Mouse (Mus musculus) limb, embryonic 11.5 days (tissue): ENCODE measurements around the gene Gm20518. TPM values are rescaled to one million over a fixed set of nuclear protein-coding genes. Genes with fewer than 3 reads are reported as not detected.

Experiments used
- ATAC-seq: fragments of 200-750 bp; cut with Nextera tagmentation; 2 replicates; pipeline ENCODE4 v1.8.0; 2017; ENCODE audit warnings: low read depth; ENCODE audit not compliant: insufficient number of reproducible peaks, low FRiP score, low TSS enrichment
- DNase-seq: peaks from one replicate; pipeline ENCODE4 v3.0.0-alpha.2; 2015; ENCODE audit warnings: low spot score
- H3K27ac ChIP-seq: fragments of 300-500 bp; sonication (generic); replicated peaks from 2 replicates; pipeline ENCODE4 v1.5.1; 2014; ENCODE audit warnings: low read depth, mild to moderate bottlenecking, low read length
- H3K27me3 ChIP-seq: fragments of 300-500 bp; sonication (generic); 2 replicates; pipeline ENCODE4 v1.6.1; 2014; ENCODE audit warnings: mild to moderate bottlenecking, low read length, mixed read lengths; ENCODE audit not compliant: control insufficient read depth, insufficient read depth
- H3K36me3 ChIP-seq: fragments of 300-500 bp; sonication (generic); 2 replicates; pipeline ENCODE4 v1.6.1; 2014; ENCODE audit warnings: mild to moderate bottlenecking, low read length, moderate library complexity, mixed read lengths; ENCODE audit not compliant: control insufficient read depth, insufficient read depth
- H3K4me1 ChIP-seq: fragments of 300-500 bp; sonication (generic); 2 replicates; pipeline ENCODE4 v1.6.1; 2014; ENCODE audit warnings: low read length, mixed read lengths; ENCODE audit not compliant: control insufficient read depth, insufficient read depth
- H3K4me2 ChIP-seq: fragments of 300-500 bp; sonication (generic); 2 replicates; pipeline ENCODE4 v1.6.1; 2014; ENCODE audit warnings: low read depth, mild to moderate bottlenecking, moderate library complexity; ENCODE audit not compliant: severe bottlenecking
- H3K4me3 ChIP-seq: fragments of 300-500 bp; sonication (generic); 2 replicates; pipeline ENCODE4 v1.5.1; 2014; ENCODE audit warnings: low read depth, low read length
- H3K9ac ChIP-seq: fragments of 300-500 bp; sonication (generic); 2 replicates; pipeline ENCODE4 v1.6.1; 2014; ENCODE audit warnings: mild to moderate bottlenecking, low read length
- H3K9me3 ChIP-seq: fragments of 300-500 bp; sonication (generic); 2 replicates; pipeline ENCODE4 v1.6.1; 2016; ENCODE audit warnings: low read length; ENCODE audit not compliant: control insufficient read depth
- WGBS: fragments of 180-500 bp; shearing (Covaris S2); extraction: QIAGEN DNeasy Blood & Tissue Kit; methylation state at CpG from one replicate; pipeline ENCODE4 v1.1.7; 2014; 5-methylcytosine and 5-hydroxymethylcytosine counted together
- polyA plus RNA-seq: library from polyadenylated mRNA; unstranded; fragments of >200 nt; fragmentation: Nextera tagmentation; extraction: Ambion mirVana; gene quantifications from 2 replicates; pipeline ENCODE4 v1.2.1, GENCODE M21; 2014

Gene Gm20518
- polyA plus RNA-seq, 1 experiment from 2014 or later: 0.48 TPM

DNA sequence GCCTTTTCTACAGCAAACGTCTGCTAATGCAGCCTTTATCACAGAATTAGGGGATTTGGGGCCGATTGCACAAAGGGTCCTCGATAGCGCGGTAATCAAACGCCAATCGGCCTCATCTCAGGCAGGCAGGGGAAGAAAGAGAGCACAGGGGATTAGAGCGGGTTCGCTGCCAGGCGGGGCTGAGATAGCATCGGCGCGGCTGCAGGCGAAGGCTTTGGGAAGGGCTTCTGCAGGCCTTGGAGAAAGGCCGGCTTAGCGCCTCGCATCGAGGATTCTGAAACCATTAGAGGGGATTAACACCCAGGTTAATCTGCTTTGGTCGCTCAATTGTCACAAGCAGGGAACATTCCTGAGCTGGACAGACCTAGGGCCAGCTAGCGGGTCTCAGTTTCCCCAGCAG, 29.1 kb upstream of the Gm20518 start:
- peak overlapping the region; percentile 11; the same call in 1 of the 2 replicates for H3K4me2 ChIP-seq

DNA sequence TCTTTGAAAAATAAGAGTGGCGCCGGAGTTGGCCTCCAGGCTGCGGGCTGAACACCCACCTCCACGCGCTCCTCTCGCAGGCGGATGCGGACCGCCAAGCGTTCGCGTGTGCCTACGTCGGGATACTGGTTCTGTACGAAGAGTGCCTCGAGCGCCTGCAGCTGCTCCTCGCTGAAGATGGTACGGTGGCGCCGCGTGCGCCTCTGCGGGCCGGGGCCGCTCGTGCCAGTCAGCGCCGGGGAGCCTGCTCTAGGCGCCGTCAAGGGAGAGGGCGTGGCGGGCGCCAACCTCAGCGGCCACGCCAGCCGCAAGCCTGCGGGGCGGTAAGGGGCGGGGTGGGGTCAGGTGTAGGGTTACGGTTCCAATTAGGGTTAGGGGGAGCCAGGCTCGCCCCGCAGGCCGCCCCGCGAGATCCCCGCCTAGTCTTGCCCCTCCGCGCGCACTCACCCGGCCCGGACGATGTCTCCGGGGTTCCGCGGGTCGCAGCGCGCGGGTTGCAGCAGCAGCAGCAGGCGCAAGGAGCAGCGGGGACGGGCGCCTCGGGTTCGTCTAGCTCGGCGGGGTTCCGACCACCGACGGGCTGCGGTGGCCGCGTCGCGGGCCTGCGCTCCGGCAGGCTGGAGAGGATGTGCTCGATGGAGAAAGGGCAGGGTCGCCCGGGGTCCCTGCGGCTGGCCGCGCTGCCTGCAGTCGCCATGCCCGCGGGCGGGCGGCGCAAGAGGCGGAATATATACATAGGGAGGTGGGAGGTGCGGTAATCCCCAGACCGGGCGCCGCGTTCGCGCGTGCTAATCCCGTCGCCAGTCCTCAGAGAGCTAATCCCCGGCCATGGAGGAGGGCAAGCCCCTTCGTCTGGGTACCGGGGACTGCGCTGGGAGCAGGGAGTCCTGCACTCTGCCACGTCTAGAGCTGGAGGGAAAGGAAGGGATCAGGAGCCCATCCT, 23.1 kb upstream of the Gm20518 start, which contains the start of gene Gsc2:
Gsc2 (minus strand) TSS at position 753 of the 943 bp plus-strand sequence.
- ATAC-seq: no peak
- Histone ChIP-seq H3K36me3 (no peaks in the 10 kb centered on the region), H3K4me3 (peak within 1 kb of the TSS; percentile 32), H3K9me3 (no peaks in the 10 kb centered on the region), H3K27me3 (peaks cover 52% of the 10 kb centered on the region), H3K4me2 (peak within 1 kb of the TSS; percentile 53), H3K9ac (no peak within 1 kb of the TSS), H3K27ac (no peak within 1 kb of the TSS), H3K4me1 (peaks cover 13% of the 10 kb centered on the region)
- under 1% methylated on average over 97 of the region's 106 CpGs for WGBS
- peak; percentile 58 for DNase-seq

More for the DNA sequence above, 29.1 kb upstream of the Gm20518 start:
- Histone ChIP-seq H3K4me3 (no peak overlapping the region), H3K9me3 (no peaks in the 10 kb centered on the region), H3K9ac (peak overlapping the region; percentile 53), H3K27ac (no peak overlapping the region), H3K27me3 (peaks cover 28% of the 10 kb centered on the region), H3K36me3 (peaks cover 5% of the 10 kb centered on the region), H3K4me1 (peaks cover 9% of the 10 kb centered on the region; the same call in 1 of the 2 replicates)
- DNase-seq (peak; percentile 41), ATAC-seq (no peak)
- 8% methylated on average over 20 of the region's 20 CpGs for WGBS

DNA sequence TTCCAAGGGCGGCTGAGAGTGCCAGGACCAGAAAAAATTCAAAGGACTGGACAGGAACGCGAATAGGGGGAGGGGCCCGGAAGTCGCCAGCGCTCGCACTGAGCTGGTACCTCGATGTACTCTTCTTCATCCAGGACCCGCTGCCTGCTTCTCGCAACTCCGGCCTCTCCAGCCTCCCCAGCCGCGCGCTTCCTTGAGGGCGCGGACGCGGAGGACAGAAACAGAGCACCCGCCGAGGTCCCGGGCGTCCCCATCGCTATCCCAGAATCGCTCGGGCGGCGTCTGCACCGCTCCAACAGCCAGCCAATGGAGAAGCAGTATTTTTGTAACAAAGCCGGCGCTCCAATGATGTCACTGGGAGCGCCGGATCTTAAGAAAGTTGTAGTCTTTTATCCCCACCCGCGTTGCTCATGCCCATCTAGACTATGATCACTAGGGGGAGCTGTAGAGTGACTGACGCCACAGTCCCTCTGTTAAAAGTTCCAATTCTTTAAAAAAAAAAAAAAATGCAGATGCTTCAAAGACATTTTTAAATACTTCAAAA, 19.7 kb upstream of the Gm20518 start, which contains the start of gene Ess2:
Ess2 (minus strand) TSS at position 297 of the 544 bp plus-strand sequence.
- ATAC-seq: peak; percentile 90

DNA sequence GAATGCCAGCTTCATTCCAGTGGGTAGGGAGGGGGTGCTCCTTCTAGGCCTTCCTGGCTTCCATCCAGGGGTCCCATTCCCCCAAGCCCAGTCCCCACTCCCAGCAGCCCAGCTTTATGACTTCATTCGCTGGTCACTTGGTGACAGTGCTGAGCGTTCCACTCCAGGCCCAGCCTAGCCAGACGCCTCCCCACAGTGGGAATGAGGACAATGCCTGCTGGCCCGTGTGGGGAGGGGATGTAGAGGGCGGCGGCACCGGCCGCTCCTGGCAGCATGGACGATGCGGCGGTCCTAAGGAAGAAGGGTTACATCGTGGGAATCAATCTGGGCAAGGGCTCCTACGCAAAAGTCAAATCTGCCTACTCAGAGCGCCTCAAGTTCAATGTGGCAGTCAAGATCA, 7.0 kb upstream of the Gm20518 start, which contains the start of the genes Dgcr2 and Tssk2:
Dgcr2 (minus strand) TSS at position 101 of the 400 bp plus-strand sequence.
Tssk2 (plus strand) TSS at position 176 of the 400 bp plus-strand sequence.
- Histone ChIP-seq H3K36me3 (peaks cover 19% of the 10 kb centered on the region), H3K27ac (no peak within 1 kb of the TSS), H3K4me2 (no peak within 1 kb of the TSS), H3K9ac (no peak within 1 kb of the TSS), H3K27me3 (no peaks in the 10 kb centered on the region), H3K4me1 (no peaks in the 10 kb centered on the region), H3K4me3 (no peak within 1 kb of the TSS), H3K9me3 (no peaks in the 10 kb centered on the region)
- ATAC-seq: no peak
- 93% methylated on average over 14 of the region's 14 CpGs for WGBS
- no peak for DNase-seq

More for the DNA sequence above, 19.7 kb upstream of the Gm20518 start, which contains the start of gene Ess2:
- Histone ChIP-seq H3K9me3 (no peaks in the 10 kb centered on the region), H3K4me1 (peaks cover 13% of the 10 kb centered on the region), H3K4me2 (peak within 1 kb of the TSS; percentile 93), H3K27me3 (peaks cover 40% of the 10 kb centered on the region), H3K4me3 (peak within 1 kb of the TSS; percentile 70), H3K9ac (peak within 1 kb of the TSS; percentile 76), H3K27ac (no peak within 1 kb of the TSS), H3K36me3 (peaks cover 9% of the 10 kb centered on the region)
- WGBS: under 1% methylated on average over 35 of the region's 35 CpGs
- peak; percentile 92 for DNase-seq

DNA sequence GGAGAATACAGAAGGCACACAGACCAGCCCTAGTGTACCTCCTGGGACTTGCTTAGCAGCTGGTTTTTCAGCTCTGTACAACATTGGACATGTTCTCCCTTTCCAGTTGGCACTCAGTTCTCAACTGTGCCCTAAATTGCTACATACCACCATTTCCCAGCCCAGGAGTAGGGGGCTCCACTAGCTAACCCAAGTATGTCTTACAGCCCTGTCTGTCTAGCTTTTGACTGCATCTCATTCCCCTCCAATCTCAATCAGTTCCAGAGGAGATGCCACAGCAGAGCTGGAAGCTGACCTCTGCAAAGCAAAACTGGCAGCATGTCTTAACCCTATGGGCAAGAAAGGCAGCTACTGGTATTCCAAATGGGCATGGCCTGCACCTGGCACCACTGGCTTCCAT, 4.6 kb upstream of the Gm20518 start:
- no peaks in the 10 kb centered on the region for H3K27me3 ChIP-seq
- H3K36me3 ChIP-seq: peaks cover 2% of the 10 kb centered on the region; the same call in 1 of the 2 replicates
- H3K9me3 ChIP-seq: no peaks in the 10 kb centered on the region
- 0 out of 2 replicates have a peak, but pooled peaks cover 3% of the 10 kb centered on the region for H3K4me1 ChIP-seq
- no peak overlapping the region for H3K4me3 ChIP-seq
- no peak for DNase-seq
- no peak overlapping the region for H3K4me2 ChIP-seq
- no peak overlapping the region for H3K9ac ChIP-seq
- no peak for ATAC-seq
- no peak overlapping the region for H3K27ac ChIP-seq

- Histone ChIP-seq H3K9me3 (no peaks in the 10 kb centered on the region), H3K4me1 (peaks cover 13% of the 10 kb centered on the region), H3K27me3 (no peaks in the 10 kb centered on the region), H3K36me3 (0 out of 2 replicates have a peak, but pooled peaks cover 2% of the 10 kb centered on the region), H3K4me2 (no peak within 1 kb of the TSS), H3K27ac (no peak within 1 kb of the TSS), H3K9ac (no peak within 1 kb of the TSS), H3K4me3 (no peak within 1 kb of the TSS)
- ATAC-seq: no peak
- no peak for DNase-seq
- 85% methylated on average over 2 of the region's 2 CpGs for WGBS
Observed at GRCm38 (mm10) chr16:17893923-17894322, 2.5 kb upstream of the Gm20518 start, which contains the start of gene Tssk1. TSS of gene Tssk1 (plus strand) at chr16:17894223.

DNA sequence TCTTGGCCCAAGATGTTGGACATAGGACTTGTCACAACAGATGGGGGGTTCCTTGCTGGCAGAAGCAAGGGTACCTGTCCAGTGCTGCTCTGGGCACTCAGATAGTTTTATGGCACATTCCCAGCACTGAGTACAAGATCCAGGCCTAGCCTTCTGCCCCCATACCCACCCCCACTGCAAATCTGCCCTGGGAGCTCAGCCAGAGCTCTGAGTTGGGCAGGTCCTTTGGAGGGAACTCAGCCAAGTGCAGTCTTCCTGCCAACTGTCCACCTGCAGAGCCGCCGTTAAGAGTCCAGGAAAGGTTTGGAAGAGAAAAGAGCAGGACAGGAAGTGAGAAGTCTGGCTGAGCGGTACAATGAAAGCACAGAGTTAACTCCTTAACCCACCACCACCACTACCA, 1.1 kb upstream of the Gm20518 start:
- Histone ChIP-seq H3K9ac (no peak overlapping the region), H3K36me3 (no peaks in the 10 kb centered on the region), H3K27me3 (no peaks in the 10 kb centered on the region), H3K4me2 (no peak overlapping the region), H3K4me3 (no peak overlapping the region), H3K4me1 (peaks cover 13% of the 10 kb centered on the region), H3K27ac (no peak overlapping the region), H3K9me3 (no peaks in the 10 kb centered on the region)
- no peak for ATAC-seq
- DNase-seq: no peak
- 79% methylated on average over 3 of the region's 3 CpGs for WGBS

DNA sequence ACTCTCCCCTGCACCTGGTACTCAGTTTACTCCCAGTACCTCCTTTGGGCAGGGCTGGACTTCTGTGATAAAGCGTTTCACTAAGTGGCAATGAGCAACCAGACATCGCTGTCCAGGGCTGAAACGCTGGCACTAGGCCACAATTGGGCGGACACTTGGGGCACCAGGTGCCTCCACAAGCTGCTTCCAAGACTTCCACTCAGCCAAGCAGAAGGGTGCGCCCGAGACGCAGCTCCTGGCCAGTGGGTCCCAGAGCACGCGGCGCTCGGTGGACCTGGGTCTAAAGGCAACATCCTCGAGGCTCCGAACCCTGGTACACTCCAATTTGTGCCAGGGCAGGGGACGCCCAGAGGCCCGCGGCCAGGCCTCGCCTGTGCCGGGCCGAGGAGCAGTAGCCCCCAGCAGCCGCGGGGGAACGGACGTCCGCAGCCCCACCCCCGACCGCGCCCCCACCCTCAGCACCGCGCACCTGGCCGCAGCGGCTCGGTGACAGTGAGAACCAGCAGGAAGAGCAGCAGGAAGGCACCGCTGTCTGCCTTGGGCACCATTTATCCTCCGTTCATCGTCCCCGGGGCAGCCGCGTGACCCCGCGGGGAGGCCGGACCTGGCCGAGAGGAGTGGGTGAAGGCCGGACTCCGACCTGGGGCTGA, 429 bp downstream of the Gm20518 start:
- ATAC-seq (peak; percentile 59; the same call in 1 of the 2 replicates), DNase-seq (peak; percentile 67)
- WGBS: under 1% methylated on average over 41 of the region's 44 CpGs
- H3K9ac ChIP-seq: peak overlapping the region; percentile 92
- no peaks in the 10 kb centered on the region for H3K27me3 ChIP-seq
- peaks cover 13% of the 10 kb centered on the region for H3K4me1 ChIP-seq
- peak overlapping the region; percentile 85 for H3K27ac ChIP-seq
- peak overlapping the region; percentile 85 for H3K4me2 ChIP-seq
- no peaks in the 10 kb centered on the region for H3K9me3 ChIP-seq
- no peaks in the 10 kb centered on the region for H3K36me3 ChIP-seq
- H3K4me3 ChIP-seq: peak overlapping the region; percentile 91
